Mouse (Mus musculus): ENCODE results near the gene Bphl. TPM values are rescaled to one million over a fixed set of nuclear protein-coding genes. Genes with fewer than 3 reads are reported as not detected.

Bphl gene
- polyA plus RNA-seq, 1 experiment: 70.8 TPM

GRCm38 (mm10) chr13:34109035-34109676 lies 71.8 kb downstream of the Bphl start:
- H3K27me3 ChIP-seq (ENCODE audit: control insufficient read depth, insufficient read depth, low read length): no peaks in the 10 kb centered on the region
- 79% methylated on average over 4 of the region's 4 CpGs for WGBS
- H3K4me1 ChIP-seq (ENCODE audit: control insufficient read depth, insufficient read depth, low read length): no peaks in the 10 kb centered on the region
- no peak for DNase-seq
- TF ChIP-seq CTCF (IDR thresholded peaks at IDR 0.05; ENCODE audit: borderline replicate concordance, insufficient read depth, low read depth, low read length): no peak
- TF ChIP-seq POLR2A (IDR thresholded peaks at IDR 0.05; ENCODE audit: borderline replicate concordance, insufficient read depth, low read length): no peak
- no peak overlapping the region for H3K27ac ChIP-seq (ENCODE audit: insufficient read depth, low read length)
- H3K4me3 ChIP-seq (replicated peaks; ENCODE audit: insufficient read depth, low read depth, low read length): no peak overlapping the region

DNA sequence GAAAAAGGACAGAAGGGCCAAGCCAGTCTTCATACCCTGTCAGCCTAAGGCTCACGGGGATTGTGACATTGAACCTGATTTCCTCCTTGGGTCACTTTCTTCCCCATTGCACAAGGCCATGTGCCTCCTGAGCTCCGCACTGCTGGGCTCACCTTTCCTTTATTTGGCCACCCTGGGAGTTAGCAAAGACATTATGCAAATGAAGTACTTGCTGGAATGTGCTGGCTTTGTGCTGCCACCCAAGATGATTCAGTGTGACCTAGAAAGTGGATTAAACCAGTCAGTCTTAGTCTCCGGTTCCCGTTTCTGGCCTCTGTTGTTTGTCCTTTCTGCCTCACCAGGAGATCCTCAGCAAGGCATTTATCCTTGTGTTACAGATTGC lies 72.3 kb downstream of the Bphl start:
- H3K27ac ChIP-seq (ENCODE audit: insufficient read depth, low read length): no peak overlapping the region
- H3K4me1 ChIP-seq (ENCODE audit: control insufficient read depth, insufficient read depth, low read length): no peaks in the 10 kb centered on the region
- DNase-seq: no peak
- H3K4me3 ChIP-seq (replicated peaks; ENCODE audit: insufficient read depth, low read depth, low read length): no peak overlapping the region
- no peak for TF ChIP-seq POLR2A (IDR thresholded peaks at IDR 0.05; ENCODE audit: borderline replicate concordance, insufficient read depth, low read length)
- TF ChIP-seq CTCF (IDR thresholded peaks at IDR 0.05; ENCODE audit: borderline replicate concordance, insufficient read depth, low read depth, low read length): no peak
- WGBS: 57% methylated on average over 4 of the region's 4 CpGs
- H3K27me3 ChIP-seq (ENCODE audit: control insufficient read depth, insufficient read depth, low read length): no peaks in the 10 kb centered on the region

DNA sequence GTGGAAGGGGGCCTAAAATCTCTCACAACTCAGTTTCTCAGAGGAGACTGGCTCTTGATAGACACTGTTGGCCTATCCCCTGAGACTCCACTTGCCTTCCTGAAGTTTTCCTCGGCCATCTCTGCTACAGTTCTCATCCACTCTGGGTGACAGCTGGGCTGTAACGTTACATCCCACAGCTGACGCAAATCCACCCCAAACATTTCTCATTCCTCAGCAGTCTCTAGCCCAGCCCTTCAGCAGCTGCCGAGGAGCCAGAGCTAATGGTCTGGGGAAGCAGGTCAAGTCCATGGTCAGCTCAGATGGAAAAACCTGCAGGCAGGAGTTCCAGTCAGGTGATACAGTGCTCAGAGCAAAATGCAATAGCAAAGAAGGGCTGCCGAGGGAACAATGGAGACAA lies 73.6 kb downstream of the Bphl start:
- 59% methylated on average over 5 of the region's 5 CpGs for WGBS
- no peak for DNase-seq
- no peak overlapping the region for H3K27ac ChIP-seq (ENCODE audit: insufficient read depth, low read length)
- no peaks in the 10 kb centered on the region for H3K4me1 ChIP-seq (ENCODE audit: control insufficient read depth, insufficient read depth, low read length)
- TF ChIP-seq CTCF (IDR thresholded peaks at IDR 0.05; ENCODE audit: borderline replicate concordance, insufficient read depth, low read depth, low read length) (no peak), POLR2A (IDR thresholded peaks at IDR 0.05; ENCODE audit: borderline replicate concordance, insufficient read depth, low read length) (no peak)
- no peaks in the 10 kb centered on the region for H3K27me3 ChIP-seq (ENCODE audit: control insufficient read depth, insufficient read depth, low read length)
- no peak overlapping the region for H3K4me3 ChIP-seq (replicated peaks; ENCODE audit: insufficient read depth, low read depth, low read length)

GRCm38 (mm10) chr13:34111878-34112277 lies 74.5 kb downstream of the Bphl start:
- TF ChIP-seq CTCF (IDR thresholded peaks at IDR 0.05; ENCODE audit: borderline replicate concordance, insufficient read depth, low read depth, low read length): no peak
- TF ChIP-seq POLR2A (IDR thresholded peaks at IDR 0.05; ENCODE audit: borderline replicate concordance, insufficient read depth, low read length): no peak
- no peak overlapping the region for H3K27ac ChIP-seq (ENCODE audit: insufficient read depth, low read length)

DNA sequence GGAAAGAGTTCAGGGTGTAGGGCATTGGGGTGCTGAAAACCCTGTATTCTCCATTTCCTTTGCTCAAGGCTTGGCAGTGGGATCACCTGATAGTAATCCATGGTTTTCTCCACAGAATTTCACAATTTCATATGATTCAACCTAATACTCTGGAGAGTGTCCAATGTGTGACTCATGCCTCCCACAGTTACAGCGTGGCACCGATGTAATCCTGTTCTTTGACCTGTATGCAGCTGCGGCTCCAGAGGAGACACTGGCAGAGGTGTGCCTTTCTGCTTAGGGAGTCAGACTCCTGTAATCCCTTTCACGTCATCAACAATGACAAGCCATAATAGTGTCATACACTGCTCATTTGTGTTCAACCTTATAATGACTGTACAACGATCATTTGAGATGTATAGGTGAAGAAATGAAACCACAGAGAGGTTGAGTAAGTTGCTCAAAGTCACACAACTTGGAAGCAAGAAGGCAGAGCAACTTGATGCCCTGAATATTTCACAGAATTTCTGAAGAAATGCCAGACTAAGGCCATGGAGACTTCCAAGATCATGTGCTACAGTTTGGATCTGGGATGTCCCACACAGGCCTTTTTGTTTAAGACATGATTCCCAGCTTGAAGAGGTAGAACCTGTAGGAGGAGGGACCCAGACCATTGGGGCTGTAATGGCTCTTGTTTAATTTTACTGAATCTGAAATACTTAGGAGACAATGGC lies 75.1 kb downstream of the Bphl start:
- peak in 1 of 2 experiments; percentile 15 for DNase-seq
- no peak for TF ChIP-seq CTCF (IDR thresholded peaks at IDR 0.05; ENCODE audit: borderline replicate concordance, insufficient read depth, low read depth, low read length)
- TF ChIP-seq POLR2A (IDR thresholded peaks at IDR 0.05; ENCODE audit: borderline replicate concordance, insufficient read depth, low read length): no peak
- H3K27me3 ChIP-seq (ENCODE audit: control insufficient read depth, insufficient read depth, low read length): no peaks in the 10 kb centered on the region
- 51% methylated on average over 5 of the region's 5 CpGs for WGBS
- H3K4me1 ChIP-seq (ENCODE audit: control insufficient read depth, insufficient read depth, low read length): no peaks in the 10 kb centered on the region
- no peak overlapping the region for H3K4me3 ChIP-seq (replicated peaks; ENCODE audit: insufficient read depth, low read depth, low read length)
- H3K27ac ChIP-seq (ENCODE audit: insufficient read depth, low read length): no peak overlapping the region

More at GRCm38 (mm10) chr13:34111878-34112277, 74.5 kb downstream of the Bphl start:
- WGBS: 83% methylated on average over 3 of the region's 3 CpGs
- DNase-seq: no peak
- no peaks in the 10 kb centered on the region for H3K27me3 ChIP-seq (ENCODE audit: control insufficient read depth, insufficient read depth, low read length)
- H3K4me3 ChIP-seq (replicated peaks; ENCODE audit: insufficient read depth, low read depth, low read length): no peak overlapping the region
- H3K4me1 ChIP-seq (ENCODE audit: control insufficient read depth, insufficient read depth, low read length): no peaks in the 10 kb centered on the region

DNA sequence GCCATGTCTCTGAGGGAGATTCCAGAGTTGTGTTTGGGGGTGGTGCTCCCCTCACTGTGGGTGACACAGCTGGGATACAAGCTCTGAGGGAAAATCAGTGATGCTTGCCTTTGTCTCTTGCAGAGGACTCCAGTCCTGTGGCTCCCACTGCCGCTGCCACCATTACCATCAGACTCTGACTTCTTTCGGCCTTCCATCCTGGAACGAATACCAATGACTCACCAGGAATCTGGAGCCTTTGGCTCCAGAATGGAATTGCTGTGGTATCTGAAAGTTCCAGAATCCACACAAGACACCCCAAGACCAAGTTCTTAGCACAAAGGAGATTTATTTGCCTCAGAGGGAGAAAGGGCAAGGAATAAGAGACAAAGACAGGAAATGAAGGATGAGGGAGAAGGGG lies 75.7 kb downstream of the Bphl start:
- Histone ChIP-seq H3K4me3 (replicated peaks; ENCODE audit: insufficient read depth, low read depth, low read length) (no peak overlapping the region), H3K27me3 (ENCODE audit: control insufficient read depth, insufficient read depth, low read length) (no peaks in the 10 kb centered on the region), H3K27ac (ENCODE audit: insufficient read depth, low read length) (no peak overlapping the region), H3K4me1 (ENCODE audit: control insufficient read depth, insufficient read depth, low read length) (no peaks in the 10 kb centered on the region)
- no peak for DNase-seq
- no peak for TF ChIP-seq POLR2A (IDR thresholded peaks at IDR 0.05; ENCODE audit: borderline replicate concordance, insufficient read depth, low read length)
- TF ChIP-seq CTCF (IDR thresholded peaks at IDR 0.05; ENCODE audit: borderline replicate concordance, insufficient read depth, low read depth, low read length): no peak
- WGBS: 75% methylated on average over 3 of the region's 3 CpGs

- H3K27me3 ChIP-seq (ENCODE audit: control insufficient read depth, insufficient read depth, low read length): no peaks in the 10 kb centered on the region
- 91% methylated on average over 4 of the region's 4 CpGs for WGBS
Observed at GRCm38 (mm10) chr13:34114654-34115053, 77.3 kb downstream of the Bphl start.

GRCm38 (mm10) chr13:34116508-34116907 lies 79.1 kb downstream of the Bphl start:
- H3K27me3 ChIP-seq (ENCODE audit: control insufficient read depth, insufficient read depth, low read length): no peaks in the 10 kb centered on the region
- no peak for DNase-seq
- H3K4me1 ChIP-seq (ENCODE audit: control insufficient read depth, insufficient read depth, low read length): no peaks in the 10 kb centered on the region
- TF ChIP-seq CTCF (IDR thresholded peaks at IDR 0.05; ENCODE audit: borderline replicate concordance, insufficient read depth, low read depth, low read length): no peak
- TF ChIP-seq POLR2A (IDR thresholded peaks at IDR 0.05; ENCODE audit: borderline replicate concordance, insufficient read depth, low read length): no peak
- H3K27ac ChIP-seq (ENCODE audit: insufficient read depth, low read length): no peak overlapping the region
- no peak overlapping the region for H3K4me3 ChIP-seq (replicated peaks; ENCODE audit: insufficient read depth, low read depth, low read length)
- WGBS: 90% methylated on average over 6 of the region's 6 CpGs

More at GRCm38 (mm10) chr13:34114654-34115053, 77.3 kb downstream of the Bphl start:
- H3K4me1 ChIP-seq (ENCODE audit: control insufficient read depth, insufficient read depth, low read length): no peaks in the 10 kb centered on the region
- H3K4me3 ChIP-seq (replicated peaks; ENCODE audit: insufficient read depth, low read depth, low read length): no peak overlapping the region
- no peak overlapping the region for H3K27ac ChIP-seq (ENCODE audit: insufficient read depth, low read length)
- no peak for DNase-seq
- TF ChIP-seq POLR2A (IDR thresholded peaks at IDR 0.05; ENCODE audit: borderline replicate concordance, insufficient read depth, low read length) (no peak), CTCF (IDR thresholded peaks at IDR 0.05; ENCODE audit: borderline replicate concordance, insufficient read depth, low read depth, low read length) (no peak)
